Mouse (Mus musculus) adipose tissue, adult 10 weeks (tissue): ENCODE data around the gene Olfr1314. TPM values are rescaled to one million over a fixed set of nuclear protein-coding genes. Genes with fewer than 3 reads are reported as not detected.

Experiments
- polyA plus RNA-seq: library from polyadenylated mRNA; stranded (reverse); fragments of 350-450 nt; fragmentation: Illumina TruSeq; extraction: RNeasy Lipid Tissue Mini Kit (QIAGEN cat#74804); gene quantifications from one replicate; pipeline ENCODE4 v1.2.3, GENCODE M21; 2014; ENCODE audit warnings: low read depth, low replicate concordance

The Olfr1314 gene
- not detected for polyA plus RNA-seq

GRCm38 (mm10) chr2:112096681-112097080 is at the start of gene Olfr1314:
Olfr1314 (minus strand) TSS chr2:112096781.

GRCm38 (mm10) chr2:112140029-112140428 is 43.4 kb upstream of the Olfr1314 start, which contains the start of gene Olfr1317:
Olfr1317 (plus strand) TSS chr2:112140329.

DNA sequence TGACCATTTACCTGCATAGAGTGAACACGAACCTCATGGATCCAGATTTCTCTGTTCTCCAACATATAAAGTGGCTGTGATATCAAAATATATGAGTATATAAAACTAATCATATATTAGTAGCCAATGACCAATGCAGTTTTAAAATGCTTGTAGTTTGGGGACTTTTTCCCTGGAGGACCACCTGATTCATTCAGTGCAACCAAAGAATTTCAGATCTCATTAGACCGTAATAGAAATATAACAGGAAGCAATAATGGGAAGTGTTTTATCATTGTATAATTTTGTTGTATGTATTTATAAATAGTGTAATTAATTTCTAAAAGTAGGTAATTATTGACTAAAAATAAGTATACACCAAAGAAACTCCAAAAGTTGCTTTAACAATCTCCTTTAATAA is 38.3 kb upstream of the Olfr1314 start, which contains the start of gene Olfr1316:
Gene Olfr1316, minus strand, starts transcription at position 101 of the 400 bp plus-strand sequence.

GRCm38 (mm10) chr2:112115340-112115739 is 18.8 kb upstream of the Olfr1314 start, which contains the start of gene Olfr1315-ps1:
Olfr1315-ps1 (minus strand) TSS chr2:112115440.

DNA sequence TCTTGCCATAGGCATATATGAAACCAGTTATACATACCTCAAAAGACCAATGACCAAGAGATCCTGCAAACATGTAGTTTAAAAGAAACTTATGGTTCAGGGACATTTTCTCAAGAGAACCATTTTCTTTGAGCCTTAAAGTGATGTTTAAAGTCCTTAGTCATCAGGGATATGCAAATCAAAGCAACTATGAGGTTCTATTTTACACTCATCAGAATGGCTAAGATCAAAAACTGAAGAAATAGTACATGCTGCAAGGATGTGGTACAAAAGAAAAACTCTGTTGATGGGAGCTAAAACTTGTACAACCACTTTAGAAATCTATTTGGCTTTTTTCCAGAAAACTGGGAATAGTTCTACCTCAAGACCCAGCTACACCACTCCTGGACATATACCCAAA is 18.8 kb downstream of the Olfr1314 start, which contains the start of gene Olfr1313:
Gene Olfr1313, minus strand, starts transcription at position 101 of the 400 bp plus-strand sequence.

DNA sequence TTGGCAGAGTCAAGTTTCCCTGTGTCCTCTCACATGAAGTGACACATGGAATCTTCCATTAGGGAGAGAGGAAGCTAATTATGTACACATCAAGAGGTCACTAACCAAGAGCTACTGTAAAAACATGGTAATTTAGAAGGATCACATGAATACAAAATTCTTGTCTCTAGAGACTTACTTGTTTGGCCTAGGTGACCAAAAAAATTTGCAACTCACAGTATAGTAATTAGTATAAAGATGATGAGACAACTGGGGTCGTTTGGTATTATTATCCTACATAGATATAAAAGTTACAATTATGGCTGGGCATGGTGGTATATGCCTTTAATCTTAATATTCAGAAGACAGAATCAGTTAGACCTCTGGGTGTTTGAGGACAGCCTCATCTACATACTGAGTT is 46.4 kb downstream of the Olfr1314 start, which contains the start of gene Olfr1312:
Gene Olfr1312, minus strand, starts transcription at position 101 of the 400 bp plus-strand sequence.

Other genes starting within 250 kb of the Olfr1314 start
- gene Olfr1305, start 219.6 kb downstream of the Olfr1314 start, polyA plus RNA-seq: not detected
- gene Olfr1306, start 180.5 kb downstream of the Olfr1314 start, polyA plus RNA-seq: not detected
- not detected for gene Olfr1307, start 147.3 kb downstream of the Olfr1314 start, polyA plus RNA-seq
- gene Olfr1308, start 131.8 kb downstream of the Olfr1314 start, polyA plus RNA-seq: not detected
- not detected for gene Olfr1309, start 106.5 kb downstream of the Olfr1314 start, polyA plus RNA-seq
- gene Olfr1310, start 84.1 kb downstream of the Olfr1314 start, polyA plus RNA-seq: not detected
- not detected for gene Olfr1311, start 72.4 kb downstream of the Olfr1314 start, polyA plus RNA-seq
- not detected for gene Olfr1312, start 46.5 kb downstream of the Olfr1314 start, polyA plus RNA-seq
- gene Olfr1313, start 18.9 kb downstream of the Olfr1314 start, polyA plus RNA-seq: not detected
- not detected for gene Olfr1315-ps1, start 18.7 kb upstream of the Olfr1314 start, polyA plus RNA-seq
- gene Olfr1316, start 38.2 kb upstream of the Olfr1314 start, polyA plus RNA-seq: not detected
- gene Olfr1317, start 43.5 kb upstream of the Olfr1314 start, polyA plus RNA-seq: not detected
- not detected for gene Olfr1318, start 57.4 kb upstream of the Olfr1314 start, polyA plus RNA-seq
- 7.1 TPM for gene Lpcat4, start 142.7 kb upstream of the Olfr1314 start, polyA plus RNA-seq
- 0.45 TPM for gene Nutm1, start 162.5 kb upstream of the Olfr1314 start, polyA plus RNA-seq
- gene Nop10, start 165.1 kb upstream of the Olfr1314 start, polyA plus RNA-seq: 83.2 TPM
- 23.8 TPM for gene Slc12a6, start 169.0 kb upstream of the Olfr1314 start, polyA plus RNA-seq
- gene Gm21985, start 169.5 kb upstream of the Olfr1314 start, polyA plus RNA-seq: not detected